22 mouse cellular contexts compared by ENCODE assay signal in genomic region chr19:21674354-21675096, GRCm38 (mm10).
"Had no signal": no experiment of that assay in that cellular context is flagged by ENCODE, and none has a peak within 500 bp of the region (broad histone marks: within the 10 kb centered on the region; RNA-seq: fewer than 3 reads in every experiment).

No protein-coding gene starts in this region.

- H3K9me3 ChIP-seq: limb, embryonic 10.5 days; liver, embryonic 12.5 days; liver, embryonic 15.5 days; lung, embryonic 15.5 days; midbrain, embryonic 15.5 days; neural tube, embryonic 15.5 days; stomach, embryonic 15.5 days had no signal

- H3K4me1 ChIP-seq: limb, embryonic 10.5 days; limb, embryonic 13.5 days; lung, embryonic 15.5 days; midbrain, embryonic 15.5 days; neural tube, embryonic 12.5 days; neural tube, embryonic 15.5 days; stomach, embryonic 15.5 days had no signal

- ATAC-seq: liver, embryonic 12.5 days; midbrain, embryonic 15.5 days had no signal

- H3K9ac ChIP-seq: limb, embryonic 13.5 days; liver, embryonic 12.5 days; liver, embryonic 15.5 days; lung, embryonic 15.5 days; midbrain, embryonic 15.5 days; neural tube, embryonic 12.5 days; neural tube, embryonic 15.5 days; stomach, embryonic 15.5 days had no signal

- H3K4me3 ChIP-seq: limb, embryonic 10.5 days; limb, embryonic 13.5 days; liver, embryonic 12.5 days; liver, embryonic 15.5 days; lung, embryonic 15.5 days; midbrain, embryonic 15.5 days; neural tube, embryonic 12.5 days; neural tube, embryonic 15.5 days; stomach, embryonic 15.5 days had no signal

- H3K27me3 ChIP-seq: limb, embryonic 13.5 days; liver, embryonic 12.5 days; liver, embryonic 15.5 days; lung, embryonic 15.5 days; midbrain, embryonic 15.5 days; neural tube, embryonic 12.5 days; neural tube, embryonic 15.5 days; stomach, embryonic 15.5 days had no signal

- DNase-seq: kidney, adult 18-20 months; kidney, adult 9 months; kidney, postnatal 14 days; kidney, postnatal 4 days; liver; lung, adult 18-20 months; lung, postnatal 10 days; lung, postnatal 36 days; retina, postnatal 1 day; right cerebral cortex, postnatal 25 days; spleen, adult 18-20 months; thymus, postnatal 25 days had no signal

- H3K36me3 ChIP-seq: midbrain, embryonic 15.5 days; neural tube, embryonic 15.5 days had no signal

- H3K27ac ChIP-seq: limb, embryonic 10.5 days; limb, embryonic 13.5 days; liver, embryonic 12.5 days; liver, embryonic 15.5 days; lung, embryonic 15.5 days; midbrain, embryonic 15.5 days; neural tube, embryonic 12.5 days; neural tube, embryonic 15.5 days; stomach, embryonic 15.5 days had no signal

- H3K4me2 ChIP-seq: limb, embryonic 13.5 days; liver, embryonic 12.5 days; liver, embryonic 15.5 days; lung, embryonic 15.5 days; midbrain, embryonic 11.5 days; midbrain, embryonic 15.5 days; neural tube, embryonic 12.5 days; neural tube, embryonic 15.5 days; stomach, embryonic 15.5 days had no signal
